In genomic region chr2:167254185-167254584, GRCm38 (mm10) we compare ENCODE assay signal across 10 mouse cellular contexts. TPM values are rescaled to one million over a fixed set of nuclear protein-coding genes. Genes with fewer than 3 reads are reported as not detected.
DNase-seq lines count a peak whose midpoint lies in the region; ATAC-seq and TF ChIP-seq lines count a peak whose summit lies in the region.
"Had no signal": no experiment of that assay in that cellular context is flagged by ENCODE, and none has a peak within 500 bp of the region (broad histone marks: within the 10 kb centered on the region; RNA-seq: fewer than 3 reads in every experiment).

No protein-coding gene starts in this region.

- 35% methylated on average over 7 of the region's 7 CpGs for WGBS in heart, embryonic 10.5 days
- 49% methylated on average over 7 of the region's 7 CpGs for WGBS in stomach, postnatal 0 days
- 74% methylated on average over 7 of the region's 7 CpGs for WGBS in hindbrain, embryonic 14.5 days

- no peak overlapping the region for H3K4me3 ChIP-seq in testis, adult 2 months (ENCODE audit: control insufficient read depth, low read depth, low read length)
- H3K4me3 ChIP-seq in heart, embryonic 10.5 days, result no peak overlapping the region
- H3K4me3 ChIP-seq in stomach, postnatal 0 days (ENCODE audit: low read depth, low read length), result no peak overlapping the region
- no peak overlapping the region for H3K4me3 ChIP-seq in hindbrain, embryonic 14.5 days (replicated peaks; ENCODE audit: low read length)

- TF ChIP-seq CTCF in testis, adult 2 months (IDR thresholded peaks at IDR 0.05; ENCODE audit: control insufficient read depth, insufficient read depth, insufficient replicate concordance, low read depth, low read length), result no peak
- TF ChIP-seq CTCF in stomach, postnatal 0 days (IDR thresholded peaks at IDR 0.05; ENCODE audit: low read depth), result no peak

- no peaks in the 10 kb centered on the region for H3K27me3 ChIP-seq in testis, adult 2 months (ENCODE audit: control insufficient read depth, insufficient read depth, low read length)
- no peaks in the 10 kb centered on the region for H3K27me3 ChIP-seq in heart, embryonic 10.5 days (ENCODE audit: insufficient read depth, poor library complexity, severe bottlenecking)
- H3K27me3 ChIP-seq in stomach, postnatal 0 days (ENCODE audit: control insufficient read depth, insufficient read depth, low read length), result no peaks in the 10 kb centered on the region
- no peaks in the 10 kb centered on the region for H3K27me3 ChIP-seq in hindbrain, embryonic 14.5 days (ENCODE audit: control insufficient read depth, insufficient read depth, low read length)

- ATAC-seq in stomach, postnatal 0 days (ENCODE audit: low FRiP score, low TSS enrichment), result peak; percentile 25; the same call in 1 of the 2 replicates
- ATAC-seq in hindbrain, embryonic 14.5 days (ENCODE audit: low FRiP score), result no peak
- ATAC-seq: hindbrain, embryonic 16.5 days had no signal

- peaks cover 10% of the 10 kb centered on the region for H3K4me1 ChIP-seq in testis, adult 2 months (ENCODE audit: control insufficient read depth, insufficient read depth, low read length)
- H3K4me1 ChIP-seq in heart, embryonic 10.5 days, result peaks cover 54% of the 10 kb centered on the region
- 0 out of 2 replicates have a peak, but pooled peaks cover 2% of the 10 kb centered on the region for H3K4me1 ChIP-seq in stomach, postnatal 0 days (replicated peaks; ENCODE audit: control insufficient read depth, insufficient read depth)
- 0 out of 2 replicates have a peak, but pooled peaks cover 8% of the 10 kb centered on the region for H3K4me1 ChIP-seq in hindbrain, embryonic 14.5 days (replicated peaks; ENCODE audit: control insufficient read depth, insufficient read depth, low read length)

- no peaks in the 10 kb centered on the region for H3K9me3 ChIP-seq in heart, embryonic 10.5 days
- no peaks in the 10 kb centered on the region for H3K9me3 ChIP-seq in stomach, postnatal 0 days (ENCODE audit: control insufficient read depth, low read length)
- H3K9me3 ChIP-seq in hindbrain, embryonic 14.5 days (ENCODE audit: control insufficient read depth, low read length), result no peaks in the 10 kb centered on the region

- no peak for TF ChIP-seq EP300 in stomach, postnatal 0 days (optimal IDR thresholded peaks at IDR 0.05)

- DNase-seq in testis, postnatal 10 days (ENCODE audit: low spot score), result no peak
- no peak for DNase-seq in heart, embryonic 10.5 days (ENCODE audit: low spot score)
- peak; percentile 71 for DNase-seq in kidney, postnatal 10 days
- no peak for DNase-seq in stomach, postnatal 0 days (ENCODE audit: low spot score)
- DNase-seq in embryo, embryonic 9.5 days (ENCODE audit: extremely low spot score), result no peak
- no peak for DNase-seq in hindbrain, embryonic 14.5 days (ENCODE audit: low spot score)
- DNase-seq in Muller cell, postnatal 12 days (ENCODE audit: inconsistent ontology term), result no peak

- H3K27ac ChIP-seq in testis, adult 2 months (ENCODE audit: control insufficient read depth, insufficient read depth, low read depth, low read length), result peak overlapping the region; percentile 4
- H3K27ac ChIP-seq in heart, embryonic 10.5 days, result peak overlapping the region; percentile 69
- H3K27ac ChIP-seq in stomach, postnatal 0 days (replicated peaks), result 0 out of 2 replicates have a peak overlapping the region, but pooled peaks have one; percentile 53
- no peak overlapping the region for H3K27ac ChIP-seq in hindbrain, embryonic 14.5 days
- H3K27ac ChIP-seq: macrophage had no signal

- H3K4me2 ChIP-seq in stomach, postnatal 0 days (replicated peaks; ENCODE audit: low read depth), result no peak overlapping the region
- no peak overlapping the region for H3K4me2 ChIP-seq in hindbrain, embryonic 14.5 days (replicated peaks)

- no peak for TF ChIP-seq POLR2A in testis, adult 2 months (IDR thresholded peaks at IDR 0.05; ENCODE audit: control insufficient read depth, low read depth, low read length)

- no peaks in the 10 kb centered on the region for H3K36me3 ChIP-seq in testis, adult 2 months (ENCODE audit: control insufficient read depth, insufficient read depth, low read length)
- no peaks in the 10 kb centered on the region for H3K36me3 ChIP-seq in heart, embryonic 10.5 days
- no peaks in the 10 kb centered on the region for H3K36me3 ChIP-seq in stomach, postnatal 0 days (ENCODE audit: control insufficient read depth, insufficient read depth, low read length)
- H3K36me3 ChIP-seq in hindbrain, embryonic 14.5 days (replicated peaks; ENCODE audit: control insufficient read depth, insufficient read depth), result no peaks in the 10 kb centered on the region

- H3K9ac ChIP-seq in stomach, postnatal 0 days (ENCODE audit: low read length), result no peak overlapping the region
- H3K9ac ChIP-seq in hindbrain, embryonic 14.5 days, result no peak overlapping the region

RNA-seq across cellular contexts. Expression of gene Ptgis, which starts 13.8 kb away (rescaled TPM):
- 7.2 and 9.1 TPM in 2 replicates for polyA plus RNA-seq in testis, adult 2 months (2012; rRNA removed)
- 16.3 and 21.4 TPM in 2 replicates for polyA plus RNA-seq in heart, embryonic 10.5 days (2016; fragmentation: Nextera tagmentation; extraction: Ambion mirVana)
- 21.9 and 26.7 TPM in 2 replicates for polyA plus RNA-seq in stomach, postnatal 0 days (2015; fragmentation: Nextera tagmentation; extraction: Ambion mirVana)
- 3.8 and 4.9 TPM in 2 replicates for polyA plus RNA-seq in hindbrain, embryonic 14.5 days (2014; fragmentation: Nextera tagmentation; extraction: Ambion mirVana)
- polyA plus RNA-seq: macrophage had no signal
